Mouse (Mus musculus): Measurements from ENCODE around the gene Rcor1.
"Not testable (repeated sequence)": the region's sequence is repeated elsewhere in the genome, so short reads cannot be mapped to it uniquely, and the experiment has no call there.

Gene Rcor1

DNA sequence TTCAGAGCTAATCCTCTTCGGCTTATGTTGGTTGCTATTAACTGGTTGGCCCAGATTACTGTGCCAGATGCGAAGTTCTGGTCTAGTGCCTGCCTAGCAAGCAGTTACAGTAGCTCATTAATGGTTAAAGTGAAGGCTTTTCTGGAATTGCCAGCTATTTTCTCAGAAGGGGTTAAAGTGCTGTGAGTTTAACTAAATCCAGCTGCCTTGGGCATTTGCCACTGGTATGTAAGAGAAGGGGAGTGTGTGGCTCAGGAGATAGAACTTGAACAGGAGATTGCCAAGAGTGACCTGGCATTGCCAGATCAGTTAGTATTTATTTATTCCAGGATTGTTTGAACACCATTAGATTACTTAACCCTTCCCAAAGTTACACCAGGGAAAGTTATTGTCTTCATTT, 11.1 kb downstream of the Rcor1 start:
- in situ Hi-C loops (cut with MboI; ENCODE audit: unreplicated experiment in 2 of 2): no loop called here

DNA sequence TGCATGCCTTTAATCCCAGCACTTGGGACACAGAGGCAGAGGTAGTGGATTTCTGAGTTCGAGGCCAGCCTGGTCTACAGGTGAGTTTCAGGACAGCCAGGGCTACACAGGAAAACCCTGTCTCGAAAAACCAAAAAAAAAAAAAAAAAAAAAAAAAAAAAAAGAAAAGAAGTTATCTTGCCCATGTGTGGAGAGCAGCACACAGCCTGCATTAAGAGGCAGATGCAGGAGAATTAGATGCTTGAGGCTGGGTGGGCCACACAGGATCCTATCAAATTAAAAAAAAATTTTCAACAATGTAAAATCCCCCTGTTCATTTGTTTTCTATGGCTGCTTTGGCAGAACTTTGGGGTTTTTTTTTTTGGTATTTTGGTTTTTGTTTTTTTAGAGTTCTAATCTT, 24.2 kb downstream of the Rcor1 start:
- in situ Hi-C loops (cut with MboI; ENCODE audit: unreplicated experiment in 2 of 2): no loop called here

DNA sequence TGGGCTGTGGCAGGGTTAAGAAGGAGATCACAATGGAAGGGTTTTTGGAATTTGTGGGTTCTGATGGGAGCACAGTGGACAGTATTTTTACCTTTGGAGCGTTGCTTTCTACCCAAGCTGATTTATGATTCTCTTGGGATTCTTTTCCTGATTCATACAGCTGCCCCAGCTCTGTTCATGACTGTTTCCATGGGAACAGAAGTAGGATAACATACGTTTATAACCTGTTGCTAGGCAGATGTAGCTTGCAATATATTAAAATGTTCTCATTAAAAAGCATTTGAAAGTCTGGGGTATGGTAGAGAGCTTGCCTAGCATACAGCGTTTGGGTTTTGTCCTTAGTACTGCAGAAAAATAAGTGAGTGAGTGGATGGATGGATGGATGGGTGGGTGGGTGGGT, 25.1 kb downstream of the Rcor1 start:
- in situ Hi-C loops (cut with MboI; ENCODE audit: unreplicated experiment in 2 of 2): no loop called here

DNA sequence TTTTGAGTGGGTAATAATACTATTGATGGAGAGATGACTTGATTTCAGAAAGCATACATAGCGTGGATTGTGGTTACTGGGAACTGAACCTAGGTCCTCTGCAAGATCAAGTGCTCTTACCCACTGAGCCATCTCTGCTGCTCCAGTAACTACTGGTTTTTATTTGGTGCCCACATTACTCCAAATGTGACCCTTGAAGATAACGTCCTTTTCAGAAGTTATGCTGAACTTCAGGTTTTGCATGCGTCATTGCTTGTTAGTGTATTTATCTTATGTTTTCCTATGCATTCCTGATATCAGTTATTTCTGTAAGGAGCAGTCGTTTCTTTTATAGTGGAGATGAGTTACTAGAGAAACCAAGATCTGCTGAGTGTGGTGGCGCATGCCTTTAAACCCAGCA, 26.2 kb downstream of the Rcor1 start:
- in situ Hi-C loops (cut with MboI; ENCODE audit: unreplicated experiment in 2 of 2): no loop called here

DNA sequence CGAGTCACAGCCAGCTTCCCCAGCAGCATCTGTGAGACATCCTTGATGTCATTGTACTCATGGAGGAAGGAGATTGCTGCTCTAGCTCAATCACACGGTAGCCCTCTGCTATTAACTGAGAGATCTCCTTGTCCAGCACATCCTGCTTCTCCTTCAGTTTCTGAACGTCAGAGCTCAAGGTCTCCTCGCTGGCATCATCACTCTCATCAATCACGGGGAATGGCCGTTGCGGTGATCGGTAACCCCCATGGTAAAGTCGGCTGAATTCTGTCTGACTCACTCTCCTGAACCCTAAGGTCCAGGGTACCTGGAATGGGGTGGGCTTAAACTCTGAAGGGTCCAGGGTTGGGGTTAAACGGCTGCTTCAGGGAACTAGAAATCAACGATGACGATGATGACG, 28.7 kb downstream of the Rcor1 start:
- in situ Hi-C loops (cut with MboI; ENCODE audit: unreplicated experiment in 2 of 2): no loop called here

DNA sequence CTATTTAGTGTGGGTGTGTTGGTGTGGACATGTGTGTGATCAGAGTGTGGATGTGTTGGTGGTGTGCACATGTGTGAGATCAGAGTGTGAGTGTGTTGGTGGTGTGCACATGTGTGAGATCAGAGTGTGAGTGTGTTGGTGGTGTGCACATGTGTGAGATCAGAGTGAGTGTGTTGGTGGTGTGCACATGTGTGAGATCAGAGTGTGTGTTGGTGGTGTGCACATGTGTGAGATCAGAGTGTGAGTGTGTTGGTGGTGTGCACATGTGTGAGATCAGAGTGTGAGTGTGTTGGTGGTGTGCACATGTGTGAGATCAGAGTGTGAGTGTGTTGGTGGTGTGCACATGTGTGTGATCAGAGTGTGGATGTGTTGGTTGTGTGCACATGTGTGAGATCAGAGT, 30.1 kb downstream of the Rcor1 start:
- in situ Hi-C loops (cut with MboI; ENCODE audit: unreplicated experiment in 2 of 2): not testable (repeated sequence)

DNA sequence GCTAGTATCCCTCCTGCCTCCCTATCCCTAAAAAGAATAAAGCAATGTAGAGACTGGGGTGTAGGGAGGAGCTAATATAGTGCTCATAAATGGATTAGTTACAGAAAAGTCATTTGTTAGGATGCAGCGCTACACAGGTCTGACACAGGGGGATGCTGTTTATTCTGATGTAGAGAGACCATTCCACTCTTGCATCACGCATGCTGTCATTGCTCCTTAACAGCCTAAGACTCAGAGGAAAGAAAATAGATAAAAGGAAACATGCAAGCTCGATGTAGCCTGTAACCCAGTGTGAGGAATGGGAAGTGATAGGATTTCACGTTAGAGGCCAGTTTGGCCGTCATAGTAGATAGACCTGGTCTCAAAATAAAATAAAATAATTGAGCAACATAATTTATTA, 31.9 kb downstream of the Rcor1 start:
- in situ Hi-C loops (cut with MboI; ENCODE audit: unreplicated experiment in 2 of 2): no loop called here

DNA sequence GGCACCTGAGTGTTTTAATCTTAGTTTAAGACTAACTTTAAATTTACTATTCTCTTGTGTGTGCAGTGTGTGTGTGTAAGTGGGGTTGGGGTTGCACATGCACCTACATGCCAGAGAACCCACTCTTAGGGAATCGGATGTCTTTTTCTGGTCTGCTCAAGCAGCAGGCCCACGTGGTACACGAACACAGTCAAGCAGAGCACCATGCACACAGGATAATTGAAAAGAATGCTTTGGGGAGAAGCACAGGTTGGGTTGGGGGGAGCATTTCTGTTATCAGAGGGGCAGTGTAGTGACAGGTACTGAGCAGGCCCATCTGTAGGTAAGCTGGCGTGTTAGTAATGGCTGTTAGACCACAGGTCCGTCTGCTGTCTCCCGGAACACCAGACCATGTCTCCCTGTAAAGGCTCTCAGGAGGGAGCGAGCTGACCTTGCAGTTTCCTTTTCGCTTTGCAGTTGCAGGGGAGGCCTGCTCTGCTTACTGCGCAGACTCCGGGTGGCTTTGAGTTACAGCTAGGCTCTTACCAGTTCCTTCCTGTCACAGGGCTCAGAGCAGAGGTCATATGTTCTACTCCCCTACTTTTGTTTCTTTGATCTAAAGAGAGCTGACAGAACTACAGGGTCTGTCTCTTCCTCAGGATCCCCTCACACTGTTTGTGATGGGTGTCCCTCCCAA, 32.5 kb downstream of the Rcor1 start:
- in situ Hi-C loops (cut with MboI; ENCODE audit: unreplicated experiment in 2 of 2): no loop called here

DNA sequence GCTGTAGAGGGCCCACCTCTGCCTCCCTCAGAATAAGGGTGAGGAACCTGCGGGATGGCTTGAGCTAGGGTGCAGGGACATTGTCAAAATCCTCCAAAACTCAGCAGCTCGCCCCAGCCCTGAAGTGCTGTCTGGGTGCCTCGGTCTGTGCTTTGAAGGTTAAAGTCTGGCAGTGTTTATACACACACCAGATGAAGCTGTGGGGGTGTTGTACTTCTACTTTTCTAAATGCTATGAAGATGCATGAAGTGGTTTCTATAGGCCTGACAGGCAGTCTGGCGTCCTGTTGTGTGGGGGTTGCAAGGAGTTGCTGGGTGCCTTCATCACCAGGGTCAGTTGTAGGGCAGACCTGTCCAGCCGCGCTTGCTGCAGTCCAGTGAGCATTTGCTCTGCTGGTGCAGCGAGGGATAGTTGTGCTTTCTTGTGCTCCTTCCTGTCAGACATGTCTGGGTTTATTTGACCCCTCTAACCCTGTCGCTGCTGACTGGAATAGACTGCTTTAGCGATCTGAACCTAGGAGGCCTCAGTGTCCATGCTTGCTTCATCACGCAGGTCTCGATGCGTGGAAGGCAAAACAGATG, 37.3 kb downstream of the Rcor1 start:
- in situ Hi-C loops (cut with MboI; ENCODE audit: unreplicated experiment in 2 of 2): loop anchor here (25.0 kb wide), 2 partner anchors 186 to 336 kb away; partner anchors contain the start of genes Amn (in 2 of the 2), Exoc3l4 (in 2 of the 2) and Lbhd2 (in 2 of the 2)

DNA sequence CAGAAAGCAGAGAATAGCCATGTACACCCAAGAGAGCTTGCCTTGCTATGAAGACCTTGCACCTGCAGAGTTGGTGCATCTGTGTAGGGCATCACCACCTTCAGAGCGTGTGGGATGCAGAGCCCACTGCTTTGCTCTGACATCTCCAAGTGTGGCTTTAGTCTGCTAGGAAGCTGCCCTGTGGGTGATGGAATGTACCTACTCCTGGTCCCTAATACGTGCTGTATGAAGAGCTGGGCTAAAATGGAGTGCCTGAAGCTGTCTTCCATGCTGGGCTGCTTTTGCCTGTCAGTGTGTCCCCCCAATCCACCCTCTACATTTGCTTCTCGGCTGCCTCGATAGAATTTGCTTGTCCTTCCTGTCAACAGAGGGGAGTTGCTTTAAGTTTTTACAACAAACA, 46.4 kb downstream of the Rcor1 start:
- in situ Hi-C loops (cut with MboI; ENCODE audit: unreplicated experiment in 2 of 2): loop anchor here (25.0 kb wide), 2 partner anchors 177 to 327 kb away; partner anchors contain the start of genes Amn (in 2 of the 2), Exoc3l4 (in 2 of the 2) and Lbhd2 (in 2 of the 2)

DNA sequence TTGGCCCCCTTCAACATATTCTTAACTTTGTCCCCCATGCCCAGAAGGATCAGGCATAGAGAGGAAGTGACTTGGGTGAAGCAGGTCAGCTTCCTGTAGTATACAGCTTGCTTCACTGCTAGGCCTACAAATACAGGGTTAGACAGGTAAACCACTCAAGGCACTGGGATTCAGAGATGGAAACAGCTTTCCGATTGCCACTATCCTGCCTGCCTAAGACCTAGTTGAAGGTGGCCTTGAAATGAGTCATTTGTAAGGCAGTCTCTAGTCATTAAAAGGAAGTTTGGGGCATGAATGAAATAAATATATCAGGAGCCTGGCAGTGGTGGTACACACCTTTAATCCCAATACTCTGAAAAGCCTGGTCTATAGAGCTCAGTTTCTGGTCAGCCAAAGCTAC, 47.9 kb downstream of the Rcor1 start:
- in situ Hi-C loops (cut with MboI; ENCODE audit: unreplicated experiment in 2 of 2): loop anchor here (25.0 kb wide), 2 partner anchors 175 to 325 kb away; partner anchors contain the start of genes Amn (in 2 of the 2), Exoc3l4 (in 2 of the 2) and Lbhd2 (in 2 of the 2)

DNA sequence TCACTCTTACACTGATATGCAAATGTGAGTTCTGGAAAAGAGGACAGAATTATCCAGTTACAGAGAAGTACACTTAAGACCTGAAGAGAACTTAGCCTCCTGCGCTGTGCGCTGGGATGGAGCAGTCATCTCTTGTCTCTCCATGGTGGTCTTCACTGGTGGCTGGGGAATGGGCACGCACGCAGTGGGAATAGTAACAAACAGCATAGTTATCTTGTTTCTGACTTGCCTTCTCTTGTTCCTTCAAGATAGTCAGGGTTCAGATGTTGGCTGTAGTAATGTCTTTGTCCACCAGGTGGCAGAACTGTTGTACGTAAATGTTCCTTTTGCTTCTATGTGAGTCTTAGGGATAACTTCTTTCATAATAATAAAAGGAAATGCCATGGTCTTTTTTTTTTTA, 49.0 kb downstream of the Rcor1 start:
- in situ Hi-C loops (cut with MboI; ENCODE audit: unreplicated experiment in 2 of 2): loop anchor here (25.0 kb wide), 2 partner anchors 174 to 324 kb away; partner anchors contain the start of genes Amn (in 2 of the 2), Exoc3l4 (in 2 of the 2) and Lbhd2 (in 2 of the 2)

DNA sequence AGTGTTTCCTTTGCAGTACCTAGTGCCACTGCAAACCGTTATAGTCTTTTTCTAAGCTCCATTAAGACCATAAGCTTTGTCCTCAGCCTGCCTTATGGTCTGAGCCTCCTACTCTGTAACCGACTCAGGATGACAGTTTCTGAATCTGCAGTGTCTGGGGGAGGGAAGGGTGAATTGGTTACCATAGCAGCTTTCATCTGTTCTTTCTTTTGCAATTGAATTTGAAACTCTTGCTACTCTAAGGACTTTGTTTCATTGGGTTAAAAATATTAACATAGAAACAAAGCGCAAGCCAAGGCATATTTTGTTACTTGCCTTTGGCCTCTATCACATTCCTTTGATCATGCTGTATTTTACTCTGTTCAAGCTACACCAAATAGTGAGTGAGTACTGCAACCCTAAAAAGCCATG, 49.6 kb downstream of the Rcor1 start:
- in situ Hi-C loops (cut with MboI; ENCODE audit: unreplicated experiment in 2 of 2): loop anchor here (25.0 kb wide), 2 partner anchors 174 to 324 kb away; partner anchors contain the start of genes Amn (in 2 of the 2), Exoc3l4 (in 2 of the 2) and Lbhd2 (in 2 of the 2)

DNA sequence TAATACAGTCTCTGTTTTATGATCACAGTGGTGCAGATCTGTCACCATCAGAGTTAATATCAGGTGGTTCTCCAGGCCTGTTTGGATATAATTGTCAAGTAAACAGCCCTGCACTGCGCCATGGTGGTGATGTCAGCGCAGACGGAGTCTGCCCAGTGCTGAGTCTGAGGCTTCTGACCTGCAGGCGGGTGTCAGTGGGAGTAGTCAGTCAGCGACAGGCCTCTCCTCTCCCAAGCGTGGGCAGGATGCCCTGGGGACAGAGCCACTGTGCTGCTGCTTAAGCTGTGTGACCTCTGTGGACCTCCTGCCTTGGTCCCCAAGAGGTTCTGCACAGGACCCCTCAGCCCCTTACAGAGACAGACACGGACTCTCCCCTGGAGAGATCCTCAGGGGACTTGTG, 50.0 kb downstream of the Rcor1 start:
- in situ Hi-C loops (cut with MboI; ENCODE audit: unreplicated experiment in 2 of 2): loop anchor here (25.0 kb wide), 2 partner anchors 173 to 323 kb away; partner anchors contain the start of genes Amn (in 2 of the 2), Exoc3l4 (in 2 of the 2) and Lbhd2 (in 2 of the 2)

DNA sequence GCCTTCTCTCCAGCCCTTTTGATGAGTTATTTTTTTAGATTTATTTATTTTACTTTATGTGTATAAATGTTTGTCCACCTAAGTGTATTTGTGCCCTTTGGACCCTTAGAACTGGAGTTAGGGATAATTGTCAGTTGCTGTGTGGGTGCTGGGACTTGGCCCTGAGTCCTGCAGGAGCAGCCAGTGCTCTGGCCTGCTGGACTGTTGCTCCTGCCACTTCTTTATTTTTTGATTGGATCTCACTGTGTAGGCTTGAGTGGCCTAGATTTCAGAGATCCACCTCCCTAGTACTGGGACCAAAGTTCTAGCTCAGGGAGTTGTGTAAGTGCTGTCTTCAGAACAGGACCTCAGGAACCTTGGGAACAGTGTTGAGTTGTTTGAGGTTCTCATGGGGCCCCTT, 51.6 kb downstream of the Rcor1 start:
- in situ Hi-C loops (cut with MboI; ENCODE audit: unreplicated experiment in 2 of 2): loop anchor here (25.0 kb wide), 2 partner anchors 172 to 322 kb away; partner anchors contain the start of genes Amn (in 2 of the 2), Exoc3l4 (in 2 of the 2) and Lbhd2 (in 2 of the 2)

DNA sequence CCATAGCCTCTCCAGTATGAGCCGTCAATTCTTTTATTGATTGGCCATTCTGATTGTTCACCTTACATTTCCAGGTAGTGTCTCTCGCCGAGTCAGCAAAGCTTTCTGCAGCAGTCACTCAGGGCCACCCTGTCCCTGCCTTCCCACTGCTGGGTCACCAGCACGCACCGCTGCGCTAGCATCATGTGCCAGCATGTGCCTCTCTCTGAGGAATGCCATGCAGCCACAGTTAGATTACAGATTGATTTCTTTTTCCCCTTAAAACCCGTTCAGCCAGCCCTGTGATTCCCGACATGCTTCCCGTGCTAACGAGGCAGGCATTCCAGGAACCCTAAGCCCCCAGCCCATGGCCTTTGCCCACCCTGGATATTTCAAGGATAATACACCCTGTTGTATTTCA, 52.8 kb downstream of the Rcor1 start:
- in situ Hi-C loops (cut with MboI; ENCODE audit: unreplicated experiment in 2 of 2): loop anchor here (25.0 kb wide), 2 partner anchors 170 to 320 kb away; partner anchors contain the start of genes Amn (in 2 of the 2), Exoc3l4 (in 2 of the 2) and Lbhd2 (in 2 of the 2)

DNA sequence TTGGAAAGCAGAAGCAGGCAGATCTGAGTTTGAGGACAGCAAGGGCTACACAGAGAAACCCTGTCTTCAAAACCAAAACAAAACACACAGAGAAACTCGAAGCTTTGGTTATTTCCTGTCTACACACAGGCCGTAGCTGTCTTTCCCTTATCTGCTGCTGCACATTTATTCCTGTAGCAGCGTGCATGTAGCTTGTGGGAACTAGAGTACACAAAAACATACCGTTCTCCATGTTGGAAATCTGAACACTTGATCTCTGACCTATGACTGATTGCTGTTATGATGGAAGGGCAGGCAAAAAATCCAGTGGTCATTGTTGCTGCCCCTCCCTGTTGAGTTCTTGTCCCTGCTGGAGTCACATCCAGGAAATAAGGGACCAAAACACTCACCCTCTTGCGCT, 54.9 kb downstream of the Rcor1 start:
- in situ Hi-C loops (cut with MboI; ENCODE audit: unreplicated experiment in 2 of 2): loop anchor here (25.0 kb wide), 2 partner anchors 168 to 318 kb away; partner anchors contain the start of genes Amn (in 2 of the 2), Exoc3l4 (in 2 of the 2) and Lbhd2 (in 2 of the 2)

DNA sequence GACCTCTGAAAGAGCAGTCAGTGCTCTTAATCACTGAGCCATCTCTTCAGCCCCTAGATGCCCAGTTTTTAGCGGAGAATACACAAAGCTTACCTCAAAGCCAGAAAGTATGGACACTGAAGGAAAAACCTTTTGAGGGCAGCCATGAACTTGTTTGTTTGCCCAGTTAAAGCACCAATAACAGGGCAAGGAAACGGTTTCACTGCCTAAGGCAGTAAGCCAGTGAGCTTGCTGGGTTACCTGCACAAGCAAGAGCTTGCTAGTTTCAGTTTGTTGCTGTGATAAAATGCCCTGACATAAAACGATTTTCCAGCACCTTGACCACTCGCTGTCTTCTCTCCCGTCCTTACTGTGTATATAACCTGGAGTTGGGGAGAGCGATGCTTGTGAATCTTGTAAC, 55.9 kb downstream of the Rcor1 start:
- in situ Hi-C loops (cut with MboI; ENCODE audit: unreplicated experiment in 2 of 2): loop anchor here (25.0 kb wide), 2 partner anchors 167 to 317 kb away; partner anchors contain the start of genes Amn (in 2 of the 2), Exoc3l4 (in 2 of the 2) and Lbhd2 (in 2 of the 2)

DNA sequence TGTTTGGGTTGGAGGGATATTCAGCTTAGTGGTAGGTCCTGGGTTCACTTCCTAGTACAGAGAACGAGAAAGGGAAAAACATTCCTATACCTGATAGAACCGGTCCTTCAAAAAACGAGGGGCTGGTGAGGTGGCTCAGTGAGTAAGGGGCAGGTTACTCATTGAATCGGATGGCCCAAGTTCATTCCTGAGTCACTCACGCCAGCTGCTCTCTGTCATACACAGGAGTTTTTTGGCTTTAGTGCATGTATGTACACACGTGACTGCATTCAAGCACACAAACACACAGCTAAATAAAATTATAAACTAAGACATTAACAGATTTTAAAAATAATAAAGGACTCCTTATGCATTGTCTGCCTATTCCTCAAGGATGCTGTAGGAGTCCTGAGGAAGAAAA, 57.1 kb downstream of the Rcor1 start:
- in situ Hi-C loops (cut with MboI; ENCODE audit: unreplicated experiment in 2 of 2): loop anchor here (25.0 kb wide), 2 partner anchors 166 to 316 kb away; partner anchors contain the start of genes Amn (in 2 of the 2), Exoc3l4 (in 2 of the 2) and Lbhd2 (in 2 of the 2)

DNA sequence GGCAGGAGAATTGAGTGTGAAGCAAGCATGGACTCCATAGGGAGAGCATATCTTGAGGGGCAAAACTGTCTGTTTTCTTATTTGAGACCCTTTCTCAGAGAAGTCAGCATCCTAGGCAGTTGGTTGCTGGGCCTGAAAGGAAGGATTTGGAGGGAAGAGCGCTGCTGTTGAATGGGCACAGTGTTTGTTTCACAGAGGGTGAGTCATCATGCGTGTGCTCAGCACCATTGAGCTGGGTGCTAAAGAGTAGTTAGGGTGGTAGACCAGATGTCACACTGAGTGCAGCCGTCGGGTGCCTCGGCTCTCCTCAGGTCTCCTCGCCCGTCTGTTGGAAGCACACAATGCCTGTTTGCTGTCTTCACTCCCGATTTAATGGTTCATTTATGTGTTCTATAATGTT, 57.9 kb downstream of the Rcor1 start:
- in situ Hi-C loops (cut with MboI; ENCODE audit: unreplicated experiment in 2 of 2): loop anchor here (25.0 kb wide), 2 partner anchors 165 to 315 kb away; partner anchors contain the start of genes Amn (in 2 of the 2), Exoc3l4 (in 2 of the 2) and Lbhd2 (in 2 of the 2)

DNA sequence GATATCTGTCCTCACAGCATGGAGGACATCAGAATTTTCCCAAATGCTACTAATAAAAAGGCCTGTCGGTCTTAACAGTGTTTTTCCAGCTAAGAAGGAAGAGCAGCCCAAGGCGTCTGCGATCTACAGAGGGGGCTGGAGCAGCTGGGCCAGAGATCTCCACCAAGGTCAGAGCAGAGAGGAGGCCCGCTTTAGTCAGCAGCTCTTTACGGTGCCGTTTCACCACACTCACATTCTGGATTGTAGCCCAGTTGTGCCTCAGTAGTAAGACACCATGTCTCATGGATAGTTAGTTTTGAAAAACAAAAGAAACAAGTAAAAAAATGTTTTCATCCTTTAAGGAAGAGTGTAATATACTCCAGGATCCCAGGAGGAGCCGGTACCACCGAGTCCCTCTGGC, 72.0 kb downstream of the Rcor1 start:
- in situ Hi-C loops (cut with MboI; ENCODE audit: unreplicated experiment in 2 of 2): no loop called here
